Mouse (Mus musculus) midbrain, embryonic 14.5 days (tissue): ENCODE results near the gene Serpine3. TPM values are rescaled to one million over a fixed set of nuclear protein-coding genes. Genes with fewer than 3 reads are reported as not detected.

Experiments
- ATAC-seq: fragments of 200-750 bp; cut with Nextera tagmentation; 2 replicates; pipeline ENCODE4 v1.8.0; 2017; ENCODE audit warnings: moderate number of reproducible peaks, moderate library complexity; ENCODE audit not compliant: low FRiP score, low TSS enrichment
- DNase-seq: peaks from one replicate; pipeline ENCODE4 v3.0.0-alpha.2; 2015
- H3K27ac ChIP-seq: fragments of 300-500 bp; sonication (generic); replicated peaks from 2 replicates; pipeline ENCODE4 v1.5.1; 2014; ENCODE audit warnings: mild to moderate bottlenecking, low read depth, low read length, moderate library complexity
- H3K27me3 ChIP-seq: fragments of 300-500 bp; sonication (generic); 2 replicates; pipeline ENCODE4 v1.6.1; 2014; ENCODE audit warnings: low read length, control low read depth, mixed read lengths; ENCODE audit not compliant: control insufficient read depth, insufficient read depth
- H3K36me3 ChIP-seq: fragments of 300-500 bp; sonication (generic); 2 replicates; pipeline ENCODE4 v1.6.1; 2014; ENCODE audit warnings: low read length, control low read depth; ENCODE audit not compliant: control insufficient read depth, insufficient read depth
- H3K4me1 ChIP-seq: fragments of 300-500 bp; sonication (generic); 2 replicates; pipeline ENCODE4 v1.6.1; 2014; ENCODE audit warnings: mild to moderate bottlenecking, antibody characterized with exemption, low read length, control low read depth; ENCODE audit not compliant: control insufficient read depth, insufficient read depth
- H3K4me2 ChIP-seq: fragments of 300-500 bp; sonication (generic); 2 replicates; pipeline ENCODE4 v1.6.1; 2014; ENCODE audit warnings: mild to moderate bottlenecking, low read length, moderate library complexity
- H3K4me3 ChIP-seq: fragments of 300-500 bp; sonication (generic); replicated peaks from 2 replicates; pipeline ENCODE4 v1.5.1; 2014; ENCODE audit warnings: low read depth, low read length
- H3K9ac ChIP-seq: fragments of 300-500 bp; sonication (generic); replicated peaks from 2 replicates; pipeline ENCODE4 v1.6.1; 2014; ENCODE audit warnings: mild to moderate bottlenecking, low read length, moderate library complexity
- H3K9me3 ChIP-seq: fragments of 300-500 bp; sonication (generic); 2 replicates; pipeline ENCODE4 v1.6.1; 2016; ENCODE audit warnings: low read length, control low read depth, mixed read lengths; ENCODE audit not compliant: control insufficient read depth
- WGBS: fragments of 180-500 bp; shearing (Covaris S2); extraction: QIAGEN DNeasy Blood & Tissue Kit; methylation state at CpG from one replicate; pipeline ENCODE4 v1.1.7; 2014; 5-methylcytosine and 5-hydroxymethylcytosine counted together
- polyA plus RNA-seq: library from polyadenylated mRNA; unstranded; fragments of >200 nt; fragmentation: Nextera tagmentation; extraction: Ambion mirVana; gene quantifications from 2 replicates; pipeline ENCODE4 v1.2.1, GENCODE M21; 2014

Gene Serpine3
- polyA plus RNA-seq, 1 experiment from 2014 or later = not detected

- Histone ChIP-seq H3K4me3 (no peak overlapping the region), H3K36me3 (no peaks in the 10 kb centered on the region), H3K9me3 (no peaks in the 10 kb centered on the region), H3K27ac (no peak overlapping the region), H3K4me2 (no peak overlapping the region), H3K4me1 (no peaks in the 10 kb centered on the region), H3K9ac (no peak overlapping the region), H3K27me3 (no peaks in the 10 kb centered on the region)
- DNase-seq (no peak), ATAC-seq (no peak)
- 87% methylated on average over 6 of the region's 6 CpGs for WGBS
These were observed 15.1 kb upstream of the Serpine3 start for GRCm38 (mm10) chr14:62648405-62648804.

- H3K9ac ChIP-seq = no peak overlapping the region
- H3K4me1 ChIP-seq = no peaks in the 10 kb centered on the region
- ATAC-seq (no peak), DNase-seq (no peak)
- no peaks in the 10 kb centered on the region for H3K36me3 ChIP-seq
- WGBS = 65% methylated on average over 3 of the region's 3 CpGs
- H3K27ac ChIP-seq = no peak overlapping the region
- no peaks in the 10 kb centered on the region for H3K9me3 ChIP-seq
- no peaks in the 10 kb centered on the region for H3K27me3 ChIP-seq
- no peak overlapping the region for H3K4me3 ChIP-seq
- no peak overlapping the region for H3K4me2 ChIP-seq
These were observed 13.1 kb upstream of the Serpine3 start for GRCm38 (mm10) chr14:62650376-62650775.

- no peak for ATAC-seq
- Histone ChIP-seq H3K4me1 (no peaks in the 10 kb centered on the region), H3K4me3 (no peak overlapping the region), H3K27me3 (no peaks in the 10 kb centered on the region), H3K9ac (no peak overlapping the region), H3K4me2 (no peak overlapping the region), H3K27ac (no peak overlapping the region), H3K9me3 (no peaks in the 10 kb centered on the region), H3K36me3 (no peaks in the 10 kb centered on the region)
- DNase-seq = no peak
- 97% methylated on average over 3 of the region's 3 CpGs for WGBS
These were observed 11.7 kb upstream of the Serpine3 start for GRCm38 (mm10) chr14:62651771-62652170.

GRCm38 (mm10) chr14:62655996-62656395 is 7.5 kb upstream of the Serpine3 start:
- no peak overlapping the region for H3K9ac ChIP-seq
- no peak overlapping the region for H3K27ac ChIP-seq
- no peaks in the 10 kb centered on the region for H3K4me1 ChIP-seq
- no peaks in the 10 kb centered on the region for H3K9me3 ChIP-seq
- DNase-seq = no peak
- no peak for ATAC-seq
- no peaks in the 10 kb centered on the region for H3K27me3 ChIP-seq
- no peaks in the 10 kb centered on the region for H3K36me3 ChIP-seq
- 83% methylated on average over 7 of the region's 7 CpGs for WGBS
- H3K4me3 ChIP-seq = no peak overlapping the region
- no peak overlapping the region for H3K4me2 ChIP-seq

- H3K4me2 ChIP-seq = no peak overlapping the region
- no peak overlapping the region for H3K9ac ChIP-seq
- no peak overlapping the region for H3K27ac ChIP-seq
- no peak overlapping the region for H3K4me3 ChIP-seq
- H3K9me3 ChIP-seq = no peaks in the 10 kb centered on the region
- H3K4me1 ChIP-seq = no peaks in the 10 kb centered on the region
- H3K36me3 ChIP-seq = no peaks in the 10 kb centered on the region
- DNase-seq = no peak
- 89% methylated on average over 3 of the region's 3 CpGs for WGBS
- no peaks in the 10 kb centered on the region for H3K27me3 ChIP-seq
- no peak for ATAC-seq
These were observed 6.0 kb upstream of the Serpine3 start for GRCm38 (mm10) chr14:62657469-62657868.

- Histone ChIP-seq H3K27ac (no peak overlapping the region), H3K4me3 (no peak overlapping the region), H3K9ac (no peak overlapping the region), H3K4me1 (no peaks in the 10 kb centered on the region), H3K36me3 (no peaks in the 10 kb centered on the region), H3K4me2 (no peak overlapping the region), H3K27me3 (no peaks in the 10 kb centered on the region), H3K9me3 (no peaks in the 10 kb centered on the region)
- WGBS = 85% methylated on average over 6 of the region's 6 CpGs
- no peak for ATAC-seq
- no peak for DNase-seq
These were observed 1.1 kb upstream of the Serpine3 start for GRCm38 (mm10) chr14:62662381-62662780.

GRCm38 (mm10) chr14:62664976-62665673 is 1.7 kb downstream of the Serpine3 start:
- H3K4me3 ChIP-seq = no peak overlapping the region
- DNase-seq (no peak), ATAC-seq (no peak)
- no peak overlapping the region for H3K27ac ChIP-seq
- no peaks in the 10 kb centered on the region for H3K4me1 ChIP-seq
- H3K9me3 ChIP-seq = no peaks in the 10 kb centered on the region
- H3K36me3 ChIP-seq = no peaks in the 10 kb centered on the region
- 53% methylated on average over 9 of the region's 9 CpGs for WGBS
- no peak overlapping the region for H3K4me2 ChIP-seq
- no peaks in the 10 kb centered on the region for H3K27me3 ChIP-seq
- H3K9ac ChIP-seq = no peak overlapping the region

GRCm38 (mm10) chr14:62673646-62674045 is 10.2 kb downstream of the Serpine3 start:
- no peaks in the 10 kb centered on the region for H3K27me3 ChIP-seq
- no peak overlapping the region for H3K9ac ChIP-seq
- DNase-seq (no peak), ATAC-seq (no peak)
- no peak overlapping the region for H3K4me3 ChIP-seq
- no peak overlapping the region for H3K27ac ChIP-seq
- 88% methylated on average over 3 of the region's 3 CpGs for WGBS
- H3K4me2 ChIP-seq = no peak overlapping the region
- H3K36me3 ChIP-seq = no peaks in the 10 kb centered on the region
- no peaks in the 10 kb centered on the region for H3K9me3 ChIP-seq
- no peaks in the 10 kb centered on the region for H3K4me1 ChIP-seq

- DNase-seq = no peak
- WGBS = 91% methylated on average over 2 of the region's 2 CpGs
These were observed 54.7 kb downstream of the Serpine3 start for GRCm38 (mm10) chr14:62718161-62718560.

More at GRCm38 (mm10) chr14:62718161-62718560, 54.7 kb downstream of the Serpine3 start:
- Histone ChIP-seq H3K9ac (no peak overlapping the region), H3K36me3 (peaks cover 18% of the 10 kb centered on the region), H3K27me3 (no peaks in the 10 kb centered on the region), H3K4me2 (no peak overlapping the region), H3K4me1 (no peaks in the 10 kb centered on the region), H3K4me3 (no peak overlapping the region), H3K27ac (no peak overlapping the region), H3K9me3 (no peaks in the 10 kb centered on the region)
- no peak for ATAC-seq
